Mouse (Mus musculus) kidney, postnatal 25 days (tissue): Measurements from ENCODE around the gene Slc26a3.
"Not testable (repeated sequence)": the region's sequence is repeated elsewhere in the genome, so short reads cannot be mapped to it uniquely, and the experiment has no call there.

Experiments used
- DNase-seq, 2 experiments: peaks; one replicate each; pipeline ENCODE4 v3.0.0; 2021; ENCODE audit warnings: mixed read lengths in 2 of 2

Slc26a3 gene

DNA sequence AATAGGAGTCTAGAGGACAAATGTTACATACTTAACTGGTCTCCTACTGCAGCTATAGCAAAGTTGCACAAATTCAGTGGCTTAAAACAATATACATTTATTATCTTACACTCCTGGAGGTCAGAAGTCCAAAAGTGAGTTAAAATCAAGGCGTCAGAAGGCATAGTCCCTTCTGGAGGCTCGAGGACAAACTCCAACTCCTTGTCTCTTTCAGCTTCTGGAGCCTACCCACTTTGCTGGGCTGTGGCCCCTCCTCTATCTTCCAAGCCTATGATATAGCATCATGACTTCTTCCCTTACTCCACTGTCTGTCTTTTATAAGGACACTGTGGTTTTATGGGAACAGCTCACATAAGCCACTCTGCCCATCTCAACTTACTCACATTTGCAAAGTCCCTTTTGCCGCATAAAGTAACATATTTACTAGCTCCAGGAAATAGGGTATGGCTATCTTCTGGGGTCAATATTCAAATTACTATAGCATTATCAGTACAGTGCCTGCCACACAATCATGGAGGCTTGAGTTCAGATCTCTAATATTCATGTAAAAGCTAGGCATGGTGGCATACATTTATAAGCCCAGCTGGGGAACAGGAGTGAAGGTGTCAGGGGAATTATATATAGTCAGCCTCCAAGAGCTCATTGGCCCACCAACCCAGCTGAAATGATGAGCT, 31.4 kb downstream of the Slc26a3 start:
- DNase-seq = no peak

DNA sequence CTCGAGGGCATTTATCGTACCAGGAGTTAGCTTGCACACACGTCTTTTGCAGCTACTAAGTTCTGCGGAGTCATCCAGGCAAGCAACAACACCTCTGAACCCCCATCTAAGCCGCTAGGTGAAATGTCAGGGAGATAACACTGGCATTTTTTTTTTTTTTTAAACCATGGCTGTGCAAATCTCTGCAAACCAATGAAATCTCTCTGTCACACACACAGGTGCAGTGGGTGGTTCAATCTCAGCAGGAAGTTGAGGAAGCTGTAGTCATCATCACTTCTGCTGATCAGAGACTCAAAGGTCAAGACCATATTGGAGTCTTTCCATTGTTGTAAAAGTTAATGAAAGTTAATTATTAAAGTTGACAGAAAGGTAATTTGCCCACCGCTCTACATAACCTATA, 47.1 kb downstream of the Slc26a3 start:
- no peak for DNase-seq

GRCm38 (mm10) chr12:31439612-31440011, 48.9 kb downstream of the Slc26a3 start:
- no peak for DNase-seq

- DNase-seq = no peak
Measured at GRCm38 (mm10) chr12:31444131-31444546, 53.5 kb downstream of the Slc26a3 start.

DNA sequence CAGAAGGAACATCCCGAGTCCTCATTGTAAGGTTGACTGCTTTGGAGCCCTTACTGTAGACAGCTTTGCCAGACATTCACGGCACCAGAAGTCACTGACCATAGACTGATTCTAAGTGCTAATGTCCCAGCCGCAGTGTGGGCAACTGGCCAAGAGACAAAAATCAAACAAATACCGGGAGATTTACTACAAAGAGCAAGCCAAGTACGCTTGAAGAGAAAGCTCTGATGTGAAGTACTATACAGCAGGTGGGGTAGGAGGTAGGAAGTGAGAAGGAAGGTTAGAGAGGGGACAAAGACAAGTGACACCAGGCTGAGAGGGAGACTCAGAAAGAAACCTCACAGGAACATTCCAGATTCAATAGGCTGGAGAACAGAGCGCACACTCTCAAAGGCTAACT, 54.2 kb downstream of the Slc26a3 start:
- peak in 1 of 2 experiments; percentile 4 for DNase-seq

DNA sequence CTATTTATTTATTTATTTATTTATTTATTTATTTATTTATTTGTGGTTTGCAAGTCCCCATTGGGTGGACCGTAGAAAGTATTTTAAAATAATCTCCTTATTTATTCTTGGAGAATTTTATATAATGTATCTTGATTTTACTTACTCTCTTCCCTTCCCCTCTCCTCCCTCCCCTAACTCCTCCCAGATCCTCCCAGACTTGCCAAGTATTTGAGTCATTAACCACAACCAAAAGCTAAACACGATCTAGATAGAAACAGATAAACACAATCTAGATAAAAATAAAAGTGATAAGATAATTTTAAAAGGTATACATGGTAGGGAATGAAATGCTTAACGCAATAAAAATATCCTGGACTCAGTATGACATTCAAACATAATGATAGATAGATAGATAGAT, 58.7 kb downstream of the Slc26a3 start:
- no peak for DNase-seq

DNA sequence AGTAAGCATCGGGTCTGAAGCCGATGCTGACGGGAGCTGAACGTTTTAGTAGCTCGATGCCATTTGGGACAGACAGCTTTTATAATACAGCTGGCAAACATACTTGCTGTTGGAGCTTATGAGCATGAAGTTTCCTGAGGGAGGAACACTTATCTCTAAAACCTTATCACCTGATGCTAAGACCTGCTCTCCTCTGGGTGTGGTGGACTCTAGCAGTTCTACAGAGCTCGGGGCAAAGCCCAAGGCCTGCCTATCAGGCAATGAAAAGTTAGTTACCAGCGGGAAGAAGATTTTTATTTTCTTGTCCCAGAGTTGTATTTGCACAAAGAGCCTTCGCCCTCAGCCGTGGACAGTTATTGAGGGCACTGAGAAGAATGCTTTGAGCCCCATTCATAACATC, 65.6 kb downstream of the Slc26a3 start:
- DNase-seq = no peak

DNA sequence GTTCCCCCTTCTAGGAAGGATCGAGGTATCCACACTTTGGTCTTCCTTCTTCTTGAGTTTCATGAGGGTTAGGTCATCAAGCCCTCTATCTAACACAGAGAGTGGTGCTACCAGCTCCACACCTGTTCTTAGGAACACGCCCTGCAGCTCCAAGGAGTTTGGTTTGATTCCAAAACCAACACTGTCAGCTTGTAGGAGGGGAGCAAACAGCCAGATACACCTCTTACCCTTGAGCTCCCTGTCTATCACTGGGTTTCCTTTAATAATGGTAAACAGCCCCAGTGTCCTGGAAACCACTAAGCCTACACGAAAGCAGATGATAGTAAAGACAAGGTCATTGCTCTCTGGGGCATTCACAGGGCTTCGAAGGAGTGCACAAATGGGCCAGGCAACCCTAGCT, 67.8 kb downstream of the Slc26a3 start:
- DNase-seq = no peak

DNA sequence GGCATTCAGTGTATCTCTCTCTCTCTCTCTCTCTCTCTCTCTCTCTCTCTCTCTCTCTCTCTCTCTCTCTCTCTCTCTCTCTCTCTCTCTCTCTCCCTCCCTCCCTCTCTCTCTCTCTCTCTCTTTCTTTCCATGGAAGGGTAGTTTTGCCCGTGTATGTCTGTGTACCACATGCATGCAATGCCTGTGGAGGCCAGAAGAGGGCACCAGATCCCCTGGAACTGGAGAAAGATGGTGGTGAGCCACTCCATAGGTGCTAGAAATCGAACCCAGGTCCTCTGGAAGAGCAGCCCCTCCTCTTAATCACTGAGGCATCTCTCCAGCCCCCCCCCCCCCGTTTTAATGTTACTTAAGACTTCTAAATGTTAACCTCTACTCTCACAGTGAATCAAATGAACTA, 69.6 kb downstream of the Slc26a3 start:
- peak in 1 of 2 experiments; percentile 21 for DNase-seq

- no peak for DNase-seq
Measured at GRCm38 (mm10) chr12:31461371-31461770, 70.7 kb downstream of the Slc26a3 start.

- DNase-seq = no peak
Measured at GRCm38 (mm10) chr12:31462615-31463014, 71.9 kb downstream of the Slc26a3 start.

DNA sequence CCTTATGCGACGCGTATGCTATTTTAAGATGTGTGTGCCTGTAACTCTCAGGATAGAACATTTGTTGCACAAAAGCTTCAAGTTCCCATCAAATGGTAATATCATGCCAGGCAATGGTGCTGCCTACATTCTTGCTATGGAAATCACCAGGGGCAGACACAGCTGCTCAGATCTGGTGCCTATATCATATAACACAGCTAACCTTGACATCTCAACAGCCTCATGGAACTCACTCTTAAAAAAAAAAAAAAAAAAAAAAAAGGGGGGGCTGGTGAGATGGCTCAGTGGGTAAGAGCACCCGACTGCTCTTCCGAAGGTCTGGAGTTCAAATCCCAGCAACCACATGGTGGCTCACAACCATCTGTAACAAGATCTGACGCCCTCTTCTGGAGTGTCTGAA, 87.5 kb downstream of the Slc26a3 start:
- not testable (repeated sequence) for DNase-seq

DNA sequence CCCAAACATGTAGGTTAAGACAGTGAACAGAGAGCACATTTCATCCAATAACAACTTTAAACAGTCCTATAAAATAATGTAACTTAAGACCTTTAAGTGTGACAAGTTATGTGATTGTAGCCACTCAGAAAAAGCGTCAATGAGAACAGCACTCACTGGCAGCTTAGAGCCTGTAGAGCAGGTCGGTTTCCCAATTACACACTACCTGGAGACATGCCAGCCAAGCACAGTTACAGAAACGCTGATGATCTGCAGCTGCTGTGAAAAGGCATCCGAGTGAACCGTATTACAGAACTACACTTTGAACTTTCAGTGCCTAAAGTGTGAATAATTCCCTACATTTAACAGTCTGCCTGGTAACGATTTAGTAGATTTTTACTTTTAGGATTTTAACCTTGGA, 95.8 kb downstream of the Slc26a3 start:
- peak in 1 of 2 experiments; percentile 39 for DNase-seq

- no peak for DNase-seq
Measured at GRCm38 (mm10) chr12:31498936-31499313, 108.3 kb downstream of the Slc26a3 start.

GRCm38 (mm10) chr12:31499314-31500131, 108.9 kb downstream of the Slc26a3 start, which contains the start of gene Cbll1:
Cbll1 (minus strand) TSS chr12:31499616.
- DNase-seq = peak; percentile 95 to 97

- no peak for DNase-seq
Measured at GRCm38 (mm10) chr12:31500196-31500595, 109.5 kb downstream of the Slc26a3 start.

DNA sequence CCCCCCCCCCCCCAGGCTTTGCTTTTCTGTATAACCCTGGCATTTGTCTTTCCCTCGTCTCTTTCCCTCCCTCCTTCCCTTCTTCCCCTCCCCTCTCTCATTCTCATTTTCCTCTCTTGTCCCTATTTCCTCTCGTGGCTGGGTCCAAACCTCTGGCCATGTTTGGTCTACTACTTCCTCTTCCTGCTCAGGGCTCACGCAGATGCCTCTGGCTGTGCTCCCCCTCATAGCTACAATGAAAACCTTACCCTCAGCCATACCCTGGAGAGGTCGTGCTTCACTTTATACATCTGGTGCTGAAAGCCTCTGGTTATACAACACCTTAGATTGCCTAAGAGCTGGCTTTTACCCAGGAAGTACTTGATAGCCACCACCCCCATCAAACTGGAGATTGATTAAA, 110.6 kb downstream of the Slc26a3 start:
- DNase-seq = no peak

GRCm38 (mm10) chr12:31503211-31503610, 112.5 kb downstream of the Slc26a3 start:
- DNase-seq = no peak

DNA sequence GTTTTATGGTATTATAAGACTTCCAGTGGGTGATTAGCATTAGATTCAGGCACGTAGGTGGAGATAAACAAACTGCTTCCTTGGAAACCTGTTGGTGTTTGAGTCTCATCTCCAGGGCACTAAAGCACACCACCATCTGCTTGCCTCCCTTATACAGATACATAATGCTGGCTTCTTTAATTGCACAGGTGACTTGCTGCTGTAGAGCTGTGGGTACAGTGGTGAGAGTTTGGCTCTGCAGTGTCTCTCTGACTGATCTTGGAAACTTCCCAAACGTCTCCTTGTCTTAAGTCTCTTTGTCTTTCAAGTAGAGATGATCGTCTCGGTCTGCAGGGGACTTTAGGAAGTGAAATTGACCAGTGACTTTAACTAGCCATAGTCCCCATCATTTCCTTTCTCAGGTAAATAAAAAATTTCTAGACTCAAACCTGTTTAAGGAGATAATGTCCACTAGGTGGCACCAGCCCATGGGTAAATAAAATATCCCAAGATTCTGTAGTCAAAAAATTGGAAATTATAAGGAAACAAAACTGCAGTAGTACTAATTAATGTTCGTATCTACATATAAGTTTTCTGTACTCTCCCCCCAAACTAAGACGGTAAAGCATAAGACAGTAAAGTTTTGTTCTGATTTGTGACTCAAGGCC, 117.2 kb downstream of the Slc26a3 start:
- DNase-seq = peak in 1 of 2 experiments; percentile 55

- DNase-seq = no peak
Measured at GRCm38 (mm10) chr12:31508496-31508895, 117.8 kb downstream of the Slc26a3 start.

DNA sequence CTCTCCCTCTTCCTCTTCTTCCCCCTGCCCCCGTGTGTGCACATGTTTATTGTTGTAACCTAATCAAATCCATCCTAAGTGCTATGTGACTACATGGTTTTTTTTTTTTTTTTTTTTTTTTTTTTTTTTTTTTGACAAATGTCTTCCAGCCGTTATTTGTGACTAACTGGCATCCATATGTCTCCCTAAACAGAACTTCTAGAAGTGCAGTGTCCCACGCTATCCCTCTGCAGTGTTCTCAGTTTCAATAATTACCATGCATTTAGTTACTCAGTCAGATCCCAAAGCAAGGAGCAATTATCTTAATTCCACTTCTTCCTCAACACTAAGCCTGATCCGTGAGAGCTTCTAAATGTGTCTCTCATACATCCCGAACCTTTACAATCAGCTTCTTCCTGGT, 120.5 kb downstream of the Slc26a3 start:
- DNase-seq = no peak

DNA sequence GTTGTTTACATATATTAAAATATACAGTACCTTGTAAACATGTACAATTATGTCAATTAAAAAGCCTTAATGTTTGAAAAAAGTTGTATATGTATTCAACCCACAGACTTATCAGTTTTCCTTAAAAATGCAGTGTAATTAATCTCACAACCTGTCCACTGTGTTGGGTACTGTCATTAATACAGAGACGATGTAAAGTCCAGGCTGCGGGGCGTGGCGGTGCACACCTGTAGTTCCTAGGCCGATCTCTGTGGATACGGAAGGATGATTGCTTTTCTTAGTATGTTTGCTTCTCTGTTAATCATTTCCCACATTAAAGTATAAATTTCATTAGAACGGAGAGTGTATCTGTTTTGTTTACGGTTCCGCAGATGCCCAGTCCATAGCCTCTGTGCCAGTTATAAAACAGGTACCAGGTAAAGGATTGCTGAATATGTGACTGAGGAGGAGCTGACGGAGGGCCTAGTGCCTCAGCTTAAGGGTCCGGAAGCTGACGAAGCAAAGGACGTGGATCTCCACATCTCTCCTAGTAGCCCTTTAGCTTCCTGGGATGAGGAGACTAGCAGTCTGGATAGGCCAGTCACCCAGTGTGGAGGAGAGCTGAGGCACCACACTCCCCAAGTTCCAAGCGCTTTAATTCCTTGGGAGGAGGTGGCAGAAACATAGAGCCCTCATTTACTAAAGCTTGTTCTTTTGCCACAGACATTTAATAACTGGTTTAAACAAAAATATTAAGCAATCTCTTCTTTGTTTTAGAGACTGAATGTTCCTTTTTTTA, 122.2 kb downstream of the Slc26a3 start:
- no peak for DNase-seq
